Mouse (Mus musculus): ENCODE data around the gene Plpp3.

DNA sequence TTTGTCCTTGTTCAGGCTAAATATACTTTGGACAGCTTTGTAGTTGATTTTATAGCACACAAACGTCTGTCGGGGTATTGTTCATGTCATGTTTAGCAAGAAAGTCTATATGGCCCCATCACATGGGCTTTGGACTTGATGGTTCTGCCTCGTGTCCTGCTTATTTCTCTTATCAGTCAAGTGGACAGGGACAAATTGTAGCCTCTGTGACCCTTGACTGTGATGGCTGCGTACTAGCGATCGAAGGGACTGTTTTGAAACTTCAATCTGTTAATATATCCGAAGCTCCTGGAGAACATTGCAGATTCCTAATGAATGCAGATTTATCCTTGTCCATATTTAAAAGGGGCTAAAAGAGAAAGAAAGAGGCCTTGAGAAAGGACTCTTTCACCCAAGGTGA, 30.7 kb downstream of the Plpp3 start:
- TF ChIP-seq GATA1 (IDR thresholded peaks at IDR 0.05; ENCODE audit: borderline replicate concordance, low read length) (no peak), FLI1 (IDR thresholded peaks at IDR 0.05; ENCODE audit: low read length) (no peak)
